Mouse (Mus musculus) ES-Bruce4 (cell line): ENCODE data around the gene Hmga1.

Source experiments
- CTCF ChIP-seq: IDR thresholded peaks from one replicate; pipeline ENCODE4 v1.8.1; 2011; ENCODE audit warnings: low read depth, low read length
- EP300 ChIP-seq: IDR thresholded peaks from 2 replicates; pipeline ENCODE4 v1.6.1; 2011; ENCODE audit warnings: low read depth, low read length; ENCODE audit not compliant: insufficient read depth

GRCm38 (mm10) chr17:27571315-27571714 lies 15.0 kb downstream of the Hmga1 start:
- TF ChIP-seq CTCF: no peak
- no peak for TF ChIP-seq EP300
